Mouse (Mus musculus): Measurements from ENCODE around the gene Acd.

- TF ChIP-seq CTCF (IDR thresholded peaks at IDR 0.05; ENCODE audit: extremely low read depth, insufficient read depth, low read length) (no peak), POLR2A (IDR thresholded peaks at IDR 0.05; ENCODE audit: extremely low read depth, insufficient read depth, low read length) (no peak)
Measured at GRCm38 (mm10) chr8:105694051-105694799, 6.7 kb downstream of the Acd start.

All from cortical plate, adult 2 months (tissue).